Mouse (Mus musculus) forebrain, embryonic 11.5 days (tissue): ENCODE measurements around the gene Serpinb1a. TPM values are rescaled to one million over a fixed set of nuclear protein-coding genes. Genes with fewer than 3 reads are reported as not detected.
A peak's percentile ranks its signal among the peaks of the same experiment; 100 is the strongest.
"Not testable (repeated sequence)": the region's sequence is repeated elsewhere in the genome, so short reads cannot be mapped to it uniquely, and the experiment has no call there.

ENCODE experiments used
- ATAC-seq: fragments of 200-750 bp; cut with Nextera tagmentation; replicated peaks from 2 replicates; pipeline ENCODE4 v1.8.0; 2017; ENCODE audit warnings: moderate TSS enrichment; ENCODE audit not compliant: low FRiP score
- DNase-seq: peaks from one replicate; pipeline ENCODE4 v3.0.0-alpha.2; 2017; ENCODE audit warnings: low spot score
- H3K27ac ChIP-seq: fragments of 300-500 bp; sonication (generic); 2 replicates; pipeline ENCODE4 v1.5.1; 2014; ENCODE audit warnings: low read depth, low read length
- H3K27me3 ChIP-seq: fragments of 300-500 bp; sonication (generic); 2 replicates; pipeline ENCODE4 v1.6.1; 2014; ENCODE audit warnings: mild to moderate bottlenecking, low read length, mixed read lengths; ENCODE audit not compliant: control insufficient read depth, insufficient read depth
- H3K36me3 ChIP-seq: fragments of 300-500 bp; sonication (generic); 2 replicates; pipeline ENCODE4 v1.6.1; 2014; ENCODE audit warnings: mild to moderate bottlenecking, low read length, moderate library complexity, mixed read lengths; ENCODE audit not compliant: control insufficient read depth, insufficient read depth
- H3K4me1 ChIP-seq: fragments of 300-500 bp; sonication (generic); replicated peaks from 2 replicates; pipeline ENCODE4 v1.6.1; 2014; ENCODE audit warnings: low read length, mixed read lengths; ENCODE audit not compliant: control insufficient read depth, insufficient read depth
- H3K4me2 ChIP-seq: fragments of 300-500 bp; sonication (generic); 2 replicates; pipeline ENCODE4 v1.6.1; 2014; ENCODE audit warnings: low read depth, mild to moderate bottlenecking, low read length, moderate library complexity, mixed read lengths; ENCODE audit not compliant: severe bottlenecking
- H3K4me3 ChIP-seq: fragments of 300-500 bp; sonication (generic); 2 replicates; pipeline ENCODE4 v1.5.1; 2014; ENCODE audit warnings: low read depth, low read length
- H3K9ac ChIP-seq: fragments of 300-500 bp; sonication (generic); 2 replicates; pipeline ENCODE4 v1.6.1; 2014; ENCODE audit warnings: low read length
- H3K9me3 ChIP-seq: fragments of 300-500 bp; sonication (generic); 2 replicates; pipeline ENCODE4 v1.6.1; 2016; ENCODE audit warnings: low read length, mixed read lengths; ENCODE audit not compliant: control insufficient read depth
- WGBS: fragments of 180-500 bp; shearing (Covaris S2); extraction: QIAGEN DNeasy Blood & Tissue Kit; methylation state at CpG from one replicate; pipeline ENCODE4 v1.1.7; 2014; 5-methylcytosine and 5-hydroxymethylcytosine counted together
- polyA plus RNA-seq: library from polyadenylated mRNA; unstranded; fragments of >200 nt; fragmentation: Nextera tagmentation; extraction: Ambion mirVana; gene quantifications from 2 replicates; pipeline ENCODE4 v1.2.1, GENCODE M21; 2014

Gene Serpinb1a
- polyA plus RNA-seq, 1 experiment from 2014 or later, result 0.68 TPM

DNA sequence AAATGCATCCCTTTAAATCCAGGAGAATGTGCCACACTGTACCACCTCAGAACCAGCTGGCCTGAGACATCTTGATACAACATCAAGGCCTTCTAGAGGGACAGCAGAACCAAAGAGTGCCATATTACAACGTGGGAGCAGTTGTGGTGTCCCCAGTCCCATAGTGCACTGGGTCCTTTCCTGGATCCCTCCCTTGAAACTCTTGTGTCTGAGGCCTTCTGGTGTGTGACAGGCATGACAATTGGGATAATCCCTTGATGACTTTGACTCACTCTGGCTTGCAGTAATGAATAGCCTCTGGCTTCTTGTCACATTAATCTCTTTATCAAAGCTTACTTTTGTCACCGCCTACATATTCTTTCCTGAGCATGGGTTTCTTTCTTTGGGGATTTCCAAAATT lies 16.0 kb upstream of the Serpinb1a start:
- no peak overlapping the region for H3K4me2 ChIP-seq
- ATAC-seq (no peak), DNase-seq (no peak)
- no peaks in the 10 kb centered on the region for H3K27me3 ChIP-seq
- WGBS, result 50% methylated on average over 2 of the region's 2 CpGs
- no peaks in the 10 kb centered on the region for H3K36me3 ChIP-seq
- no peak overlapping the region for H3K9ac ChIP-seq
- no peak overlapping the region for H3K27ac ChIP-seq
- H3K9me3 ChIP-seq, result no peaks in the 10 kb centered on the region
- no peak overlapping the region for H3K4me3 ChIP-seq
- H3K4me1 ChIP-seq, result no peaks in the 10 kb centered on the region

DNA sequence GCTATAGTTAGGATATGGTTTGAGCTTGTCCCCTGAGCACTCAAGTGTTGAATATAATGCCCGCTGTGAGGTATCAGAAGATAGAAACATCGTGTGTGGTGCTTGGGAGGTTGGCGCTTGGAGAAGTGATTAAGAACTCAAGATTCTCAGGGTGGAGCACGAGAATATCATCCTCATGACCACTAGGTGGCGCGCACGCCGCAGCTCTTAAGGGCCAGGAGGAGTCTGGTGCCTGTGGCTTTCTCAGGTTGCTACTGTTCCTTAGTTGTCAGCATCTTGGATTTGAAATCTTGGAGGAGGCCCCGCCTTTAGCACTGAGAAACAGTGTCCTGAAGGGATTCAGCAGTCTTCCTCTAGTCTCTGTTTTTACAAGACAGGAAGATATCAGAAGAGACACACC lies 15.5 kb upstream of the Serpinb1a start:
- Histone ChIP-seq H3K4me1 (no peaks in the 10 kb centered on the region), H3K9me3 (no peaks in the 10 kb centered on the region), H3K27me3 (no peaks in the 10 kb centered on the region), H3K9ac (no peak overlapping the region), H3K36me3 (no peaks in the 10 kb centered on the region), H3K4me3 (no peak overlapping the region), H3K4me2 (no peak overlapping the region), H3K27ac (no peak overlapping the region)
- DNase-seq (peak; percentile 75), ATAC-seq (peak; percentile 78)
- WGBS, result 7% methylated on average over 9 of the region's 9 CpGs

DNA sequence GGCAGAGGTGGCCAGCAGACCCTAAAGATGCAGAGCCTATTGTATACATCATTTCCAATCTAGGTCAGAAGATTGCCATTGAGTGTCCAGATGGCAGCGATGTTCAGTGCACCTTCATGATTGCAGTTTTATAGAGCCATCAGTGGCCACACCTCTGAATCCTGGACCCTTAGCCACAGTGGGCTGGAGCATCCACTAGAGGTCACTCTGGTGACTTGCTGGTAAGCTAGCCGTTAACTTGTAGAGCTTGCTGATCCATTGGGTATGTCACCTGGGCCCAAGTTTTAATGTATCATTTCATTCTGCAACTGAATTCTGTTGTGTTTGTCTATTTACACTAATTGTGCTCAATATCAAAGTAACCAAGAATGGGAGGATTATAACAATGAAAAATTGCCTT lies 14.6 kb upstream of the Serpinb1a start:
- no peak for ATAC-seq
- Histone ChIP-seq H3K4me3 (no peak overlapping the region), H3K36me3 (no peaks in the 10 kb centered on the region), H3K9me3 (no peaks in the 10 kb centered on the region), H3K27ac (no peak overlapping the region), H3K4me1 (no peaks in the 10 kb centered on the region), H3K27me3 (no peaks in the 10 kb centered on the region), H3K9ac (no peak overlapping the region), H3K4me2 (no peak overlapping the region)
- WGBS, result 75% methylated on average over 2 of the region's 2 CpGs
- no peak for DNase-seq

DNA sequence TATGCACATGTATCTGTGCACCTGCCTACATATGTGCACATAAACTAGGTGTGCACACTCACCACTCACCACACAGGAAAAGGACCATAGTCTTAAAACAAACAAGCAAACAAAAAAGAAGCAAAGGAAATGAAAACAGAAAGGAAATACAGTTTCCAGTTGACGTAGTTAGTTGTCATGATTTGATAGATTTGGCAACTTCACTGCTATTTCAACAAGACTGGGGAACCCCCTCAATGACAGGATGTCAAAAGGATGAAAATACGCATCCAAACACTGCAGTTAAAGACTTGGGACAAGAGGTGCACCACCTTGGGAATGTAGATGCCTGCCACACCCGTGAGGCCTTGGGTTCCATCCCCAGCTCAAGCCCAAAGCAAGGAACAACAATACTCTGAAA lies 13.5 kb upstream of the Serpinb1a start:
- H3K36me3 ChIP-seq, DNase-seq, ATAC-seq, H3K4me3 ChIP-seq, H3K4me1 ChIP-seq, H3K27me3 ChIP-seq, H3K4me2 ChIP-seq, H3K9ac ChIP-seq, H3K27ac ChIP-seq, H3K9me3 ChIP-seq: not testable (repeated sequence)
- 75% methylated on average over 2 of the region's 3 CpGs for WGBS

DNA sequence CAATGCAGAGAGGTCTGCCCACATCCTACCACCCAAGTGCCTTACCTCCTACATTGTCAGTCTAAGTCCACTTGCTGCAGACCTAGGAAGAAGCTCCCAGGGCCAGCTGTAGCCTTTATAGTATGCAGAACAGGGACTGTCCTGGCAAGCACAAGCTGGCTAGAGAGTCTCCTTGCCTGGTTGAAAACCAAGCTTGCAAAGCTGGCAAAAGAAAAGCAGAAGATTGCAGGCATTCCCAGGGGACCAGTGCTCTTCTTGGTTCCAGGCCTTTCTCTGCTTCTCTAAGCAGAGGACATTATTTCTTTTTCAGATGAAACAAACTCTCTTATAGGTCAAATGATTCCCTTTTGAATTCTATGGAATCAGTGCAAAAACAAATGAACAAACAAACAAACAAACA lies 12.5 kb upstream of the Serpinb1a start:
- Histone ChIP-seq H3K4me2 (no peak overlapping the region), H3K36me3 (no peaks in the 10 kb centered on the region), H3K4me3 (no peak overlapping the region), H3K27ac (no peak overlapping the region), H3K4me1 (no peaks in the 10 kb centered on the region), H3K9ac (no peak overlapping the region), H3K9me3 (no peaks in the 10 kb centered on the region), H3K27me3 (no peaks in the 10 kb centered on the region)
- ATAC-seq, result no peak
- no peak for DNase-seq

DNA sequence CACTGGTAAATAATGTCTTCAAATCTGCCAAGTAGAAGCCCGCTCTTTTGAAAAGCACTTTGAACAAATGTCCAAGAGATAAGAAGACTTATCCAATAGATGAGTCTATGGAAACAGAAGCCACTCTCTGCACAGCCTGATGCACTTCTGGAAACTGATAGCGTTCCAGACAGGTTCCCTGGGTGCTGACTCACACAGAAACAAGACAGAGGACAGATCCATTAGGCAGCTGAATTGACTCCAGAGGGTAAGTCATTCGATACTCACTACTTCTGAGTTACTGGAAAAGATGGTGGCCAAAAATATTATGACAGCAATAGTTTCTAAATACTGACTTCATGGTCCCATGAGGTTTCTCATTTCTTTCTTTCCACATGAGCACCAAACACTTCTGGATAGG lies 9.8 kb upstream of the Serpinb1a start:
- DNase-seq, result no peak

DNA sequence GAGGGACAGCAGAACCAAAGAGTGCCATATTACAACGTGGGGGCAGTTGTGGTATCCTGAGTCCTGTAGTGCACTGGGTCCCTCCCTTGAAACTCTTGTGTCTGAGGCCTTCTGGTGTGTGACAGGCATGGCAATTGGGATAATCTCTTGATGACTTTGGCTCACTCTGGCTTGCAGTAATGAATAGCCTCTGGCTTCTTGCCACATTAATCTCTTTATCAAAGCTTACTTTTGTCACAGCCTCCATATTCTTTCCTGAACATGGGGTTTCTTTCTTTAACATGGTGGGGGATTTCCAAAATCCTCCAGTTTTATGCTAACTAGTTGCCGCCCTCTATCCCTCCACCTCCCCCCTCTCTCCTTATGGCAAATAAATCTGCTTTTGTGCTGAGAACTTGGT lies 2.1 kb upstream of the Serpinb1a start:
- no peak for ATAC-seq
- Histone ChIP-seq H3K9ac (no peak overlapping the region), H3K4me3 (no peak overlapping the region), H3K27ac (no peak overlapping the region), H3K4me2 (no peak overlapping the region), H3K36me3 (no peaks in the 10 kb centered on the region), H3K9me3 (no peaks in the 10 kb centered on the region), H3K27me3 (no peaks in the 10 kb centered on the region), H3K4me1 (no peaks in the 10 kb centered on the region)
- DNase-seq, result no peak
- WGBS, result 52% methylated on average over 2 of the region's 2 CpGs

More for the DNA sequence above, 9.8 kb upstream of the Serpinb1a start:
- no peak for ATAC-seq
- H3K36me3 ChIP-seq, result no peaks in the 10 kb centered on the region
- H3K4me3 ChIP-seq, result no peak overlapping the region
- H3K27ac ChIP-seq, result no peak overlapping the region
- no peak overlapping the region for H3K9ac ChIP-seq
- H3K4me1 ChIP-seq, result no peaks in the 10 kb centered on the region
- no peaks in the 10 kb centered on the region for H3K27me3 ChIP-seq
- no peaks in the 10 kb centered on the region for H3K9me3 ChIP-seq
- H3K4me2 ChIP-seq, result no peak overlapping the region
- 83% methylated on average over 3 of the region's 3 CpGs for WGBS

DNA sequence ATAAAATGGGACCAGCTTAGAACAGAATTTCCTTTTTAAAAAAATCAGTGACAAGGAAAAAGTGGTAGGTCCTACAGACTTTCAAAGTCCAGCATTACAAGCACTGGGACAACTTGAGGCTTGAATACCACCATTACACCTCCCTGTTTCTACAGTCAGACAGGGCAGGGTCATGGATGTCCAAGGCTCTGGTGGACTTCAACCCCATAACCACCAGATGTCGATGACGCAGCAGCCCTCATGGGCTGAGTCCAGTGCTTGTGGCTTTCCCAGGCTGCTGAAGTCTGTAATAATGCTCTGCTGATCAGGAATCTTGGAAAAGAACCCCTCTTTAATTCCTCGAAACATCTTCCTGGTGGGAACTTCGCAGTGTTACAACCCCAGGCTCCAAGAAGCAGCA lies 1.6 kb upstream of the Serpinb1a start:
- Histone ChIP-seq H3K4me3 (no peak overlapping the region), H3K27me3 (no peaks in the 10 kb centered on the region), H3K9me3 (no peaks in the 10 kb centered on the region), H3K27ac (no peak overlapping the region), H3K9ac (no peak overlapping the region), H3K4me2 (no peak overlapping the region), H3K4me1 (no peaks in the 10 kb centered on the region), H3K36me3 (no peaks in the 10 kb centered on the region)
- ATAC-seq (no peak), DNase-seq (no peak)
- WGBS, result 92% methylated on average over 4 of the region's 4 CpGs

DNA sequence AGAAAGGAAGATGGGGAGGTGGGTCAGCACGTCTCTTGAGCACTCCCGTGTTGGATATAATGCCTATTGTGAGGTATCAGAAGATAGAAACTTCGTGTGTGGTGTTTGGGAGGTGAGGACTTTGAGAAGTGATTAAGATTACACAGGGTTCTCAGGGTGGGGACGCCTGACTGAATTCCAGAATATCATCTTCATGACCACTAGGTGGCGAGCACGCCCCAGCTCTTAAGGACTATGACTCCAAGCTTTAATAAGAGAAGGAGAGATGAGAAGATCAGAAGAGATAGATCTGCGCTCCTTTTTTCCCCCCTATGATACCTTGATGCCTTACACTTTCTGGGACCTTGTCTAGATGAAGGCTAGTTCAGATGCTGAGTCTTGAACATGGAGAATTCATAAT lies 982 bp upstream of the Serpinb1a start:
- H3K9me3 ChIP-seq, result no peaks in the 10 kb centered on the region
- DNase-seq, result peak; percentile 56
- ATAC-seq, result peak; percentile 77; the same call in 1 of the 2 replicates

More for the DNA sequence above, 982 bp upstream of the Serpinb1a start:
- H3K4me2 ChIP-seq, result no peak overlapping the region
- H3K27ac ChIP-seq, result no peak overlapping the region
- H3K9ac ChIP-seq, result no peak overlapping the region
- no peaks in the 10 kb centered on the region for H3K4me1 ChIP-seq
- WGBS, result 17% methylated on average over 7 of the region's 7 CpGs
- no peak overlapping the region for H3K4me3 ChIP-seq
- H3K36me3 ChIP-seq, result no peaks in the 10 kb centered on the region
- H3K27me3 ChIP-seq, result no peaks in the 10 kb centered on the region
